Mouse (Mus musculus) embryonic facial prominence, embryonic 12.5 days (tissue): ENCODE measurements around the gene Ppp1r12b. TPM values are rescaled to one million over a fixed set of nuclear protein-coding genes. Genes with fewer than 3 reads are reported as not detected.

Experiments used
- ATAC-seq: fragments of 200-750 bp; cut with Nextera tagmentation; 2 replicates; pipeline ENCODE4 v1.8.0; 2017; ENCODE audit not compliant: insufficient number of reproducible peaks, insufficient read depth, low FRiP score, low TSS enrichment
- H3K27ac ChIP-seq: fragments of 300-500 bp; sonication (generic); 2 replicates; pipeline ENCODE4 v1.5.1; 2016; ENCODE audit warnings: mild to moderate bottlenecking
- H3K27me3 ChIP-seq: fragments of 300-500 bp; sonication (generic); 2 replicates; pipeline ENCODE4 v1.6.1; 2016; ENCODE audit warnings: mild to moderate bottlenecking, moderate library complexity
- H3K36me3 ChIP-seq: fragments of 300-500 bp; sonication (generic); 2 replicates; pipeline ENCODE4 v1.6.1; 2016; ENCODE audit warnings: mild to moderate bottlenecking
- H3K4me1 ChIP-seq: fragments of 300-500 bp; sonication (generic); 2 replicates; pipeline ENCODE4 v1.6.1; 2016
- H3K4me2 ChIP-seq: fragments of 300-500 bp; sonication (generic); replicated peaks from 2 replicates; pipeline ENCODE4 v1.6.1; 2016; ENCODE audit warnings: mild to moderate bottlenecking, moderate library complexity
- H3K4me3 ChIP-seq: fragments of 300-500 bp; sonication (generic); 2 replicates; pipeline ENCODE4 v1.5.1; 2016; ENCODE audit warnings: mild to moderate bottlenecking
- H3K9ac ChIP-seq: fragments of 300-500 bp; sonication (generic); 2 replicates; pipeline ENCODE4 v1.6.1; 2016; ENCODE audit warnings: mild to moderate bottlenecking, moderate library complexity
- H3K9me3 ChIP-seq: fragments of 300-500 bp; sonication (generic); 2 replicates; pipeline ENCODE4 v1.6.1; 2016; ENCODE audit warnings: mild to moderate bottlenecking, moderate library complexity
- WGBS: fragments of 180-500 bp; shearing (Covaris S2); methylation state at CpG from one replicate; pipeline ENCODE4 v1.1.7; 2016; 5-methylcytosine and 5-hydroxymethylcytosine counted together
- polyA plus RNA-seq: library from polyadenylated mRNA; unstranded; fragments of >200 nt; fragmentation: Nextera tagmentation; extraction: Ambion mirVana; gene quantifications from 2 replicates; pipeline ENCODE4 v1.2.1, GENCODE M21; 2016

Ppp1r12b gene
- polyA plus RNA-seq, 1 experiment from 2014 or later, result 9.6 TPM

DNA sequence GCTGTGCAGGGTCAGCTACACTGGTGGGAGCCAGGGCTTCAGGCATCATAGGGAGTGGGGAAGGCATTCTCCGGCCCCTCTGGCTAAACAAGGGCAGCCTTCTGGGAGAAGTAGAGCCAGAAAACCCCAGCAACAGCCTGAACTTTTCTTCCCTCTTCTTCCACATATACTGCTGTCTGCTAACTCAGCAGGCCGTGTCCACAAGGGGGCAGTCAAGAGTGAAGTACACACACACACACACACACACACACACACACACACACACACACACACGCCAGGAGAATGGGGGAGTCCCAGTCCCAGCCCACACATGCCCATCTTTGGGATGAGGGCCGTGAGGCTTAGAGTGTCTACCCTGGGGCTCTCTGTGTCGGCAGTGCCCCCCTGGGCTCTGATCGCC lies 214.3 kb downstream of the Ppp1r12b start:
- no peak overlapping the region for H3K4me2 ChIP-seq
- 58% methylated on average over 6 of the region's 6 CpGs for WGBS

DNA sequence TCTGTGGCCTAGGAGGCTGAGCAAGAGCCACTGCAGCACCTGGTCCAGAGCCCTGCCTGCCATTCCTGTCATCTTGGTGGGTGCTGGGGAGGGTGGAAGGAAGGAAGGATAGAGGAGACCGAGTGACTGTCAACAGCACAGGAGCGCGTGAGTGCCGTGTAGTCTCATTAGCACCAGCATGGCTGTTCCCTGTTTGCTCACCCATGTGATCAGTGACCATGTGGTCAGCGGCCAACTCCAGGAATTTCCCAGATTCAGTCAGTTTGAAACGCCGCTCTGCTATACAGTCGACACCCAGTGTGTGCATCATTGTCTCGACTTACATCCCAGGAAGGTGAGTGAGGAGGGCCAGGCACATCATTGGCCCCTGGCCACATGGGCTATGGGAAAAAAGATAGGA lies 218.3 kb downstream of the Ppp1r12b start:
- ATAC-seq, result no peak
- H3K27ac ChIP-seq, result no peak overlapping the region

More for the DNA sequence above, 214.3 kb downstream of the Ppp1r12b start:
- H3K9ac ChIP-seq, result no peak overlapping the region
- H3K4me1 ChIP-seq, result no peaks in the 10 kb centered on the region
- no peaks in the 10 kb centered on the region for H3K27me3 ChIP-seq
- H3K4me3 ChIP-seq, result no peak overlapping the region
- ATAC-seq, result no peak
- H3K36me3 ChIP-seq, result no peaks in the 10 kb centered on the region
- H3K27ac ChIP-seq, result no peak overlapping the region
- H3K9me3 ChIP-seq, result no peaks in the 10 kb centered on the region

DNA sequence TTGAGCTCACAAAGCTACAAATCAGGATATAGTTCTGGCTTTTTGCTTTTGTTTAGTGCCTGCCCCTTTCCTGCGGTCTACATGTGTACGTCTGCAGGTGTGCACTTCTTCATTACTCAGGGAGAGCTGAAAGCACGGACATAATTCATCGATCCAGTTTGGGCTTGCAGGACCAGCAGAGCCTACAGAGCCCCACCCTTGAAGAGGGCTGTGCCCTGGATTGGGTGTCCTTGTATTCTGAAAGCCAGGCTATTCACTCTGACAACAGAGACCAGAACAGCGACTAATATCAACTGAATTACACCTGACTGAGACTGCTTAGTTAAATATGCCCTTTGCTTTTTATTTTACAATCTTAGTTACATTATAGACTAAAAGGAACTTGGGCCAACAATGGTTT lies 222.1 kb downstream of the Ppp1r12b start:
- Histone ChIP-seq H3K9me3 (no peaks in the 10 kb centered on the region), H3K4me1 (no peaks in the 10 kb centered on the region), H3K27me3 (no peaks in the 10 kb centered on the region), H3K27ac (no peak overlapping the region), H3K4me3 (no peak overlapping the region), H3K36me3 (no peaks in the 10 kb centered on the region), H3K9ac (no peak overlapping the region), H3K4me2 (no peak overlapping the region)
- WGBS, result 83% methylated on average over 5 of the region's 5 CpGs
- ATAC-seq, result no peak

More for the DNA sequence above, 218.3 kb downstream of the Ppp1r12b start:
- 66% methylated on average over 9 of the region's 9 CpGs for WGBS
- Histone ChIP-seq H3K27me3 (no peaks in the 10 kb centered on the region), H3K9me3 (no peaks in the 10 kb centered on the region), H3K4me2 (no peak overlapping the region), H3K4me3 (no peak overlapping the region), H3K9ac (no peak overlapping the region), H3K4me1 (no peaks in the 10 kb centered on the region), H3K36me3 (no peaks in the 10 kb centered on the region)

DNA sequence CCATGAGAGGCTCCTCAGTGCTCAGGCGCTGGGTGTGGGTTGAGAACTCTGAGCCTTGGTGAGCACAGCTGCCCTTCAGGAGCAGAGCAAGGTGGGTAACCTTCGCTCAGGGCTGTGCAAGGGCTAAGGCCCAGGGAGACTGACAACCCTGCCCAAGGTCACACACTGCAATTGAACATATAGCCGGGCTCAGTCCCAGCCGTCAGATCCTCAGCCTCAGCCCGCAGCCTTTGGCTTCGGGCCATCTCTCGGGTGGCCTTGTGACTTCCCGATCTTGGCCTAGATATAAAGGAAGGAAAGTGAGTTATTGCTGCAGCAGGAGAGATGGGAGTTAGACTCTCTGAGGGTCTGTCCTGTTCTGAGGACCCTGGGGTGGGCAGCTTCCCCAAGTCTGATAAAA lies 228.5 kb downstream of the Ppp1r12b start:
- no peak overlapping the region for H3K27ac ChIP-seq
- WGBS, result 80% methylated on average over 8 of the region's 8 CpGs
- no peaks in the 10 kb centered on the region for H3K4me1 ChIP-seq
- H3K9ac ChIP-seq, result no peak overlapping the region
- ATAC-seq, result no peak
- H3K27me3 ChIP-seq, result no peaks in the 10 kb centered on the region
- no peaks in the 10 kb centered on the region for H3K9me3 ChIP-seq
- no peaks in the 10 kb centered on the region for H3K36me3 ChIP-seq
- no peak overlapping the region for H3K4me2 ChIP-seq
- no peak overlapping the region for H3K4me3 ChIP-seq

DNA sequence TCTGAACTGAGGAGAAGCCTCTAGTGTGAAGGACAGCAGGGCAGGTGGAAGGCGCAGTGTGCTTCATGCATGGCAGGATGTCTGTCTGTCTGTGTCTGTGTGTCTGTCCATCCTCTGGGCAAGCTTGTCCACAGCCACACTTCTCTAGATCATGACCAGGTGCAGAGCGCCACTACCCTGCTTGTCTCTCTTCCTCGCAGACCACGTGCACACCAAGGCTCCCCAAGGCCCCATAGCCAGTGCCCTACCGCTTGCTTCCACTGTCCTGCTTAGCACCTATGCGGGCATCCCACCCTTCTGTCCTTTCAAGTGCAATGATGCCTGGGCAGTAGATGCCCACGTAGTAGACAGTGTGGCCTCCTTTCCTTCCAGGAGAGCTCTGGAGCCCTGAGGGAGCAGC lies 229.3 kb downstream of the Ppp1r12b start:
- Histone ChIP-seq H3K4me1 (no peaks in the 10 kb centered on the region), H3K9me3 (no peaks in the 10 kb centered on the region), H3K4me2 (no peak overlapping the region), H3K36me3 (no peaks in the 10 kb centered on the region), H3K27me3 (no peaks in the 10 kb centered on the region), H3K27ac (no peak overlapping the region), H3K9ac (no peak overlapping the region), H3K4me3 (no peak overlapping the region)
- no peak for ATAC-seq
- 87% methylated on average over 7 of the region's 7 CpGs for WGBS

DNA sequence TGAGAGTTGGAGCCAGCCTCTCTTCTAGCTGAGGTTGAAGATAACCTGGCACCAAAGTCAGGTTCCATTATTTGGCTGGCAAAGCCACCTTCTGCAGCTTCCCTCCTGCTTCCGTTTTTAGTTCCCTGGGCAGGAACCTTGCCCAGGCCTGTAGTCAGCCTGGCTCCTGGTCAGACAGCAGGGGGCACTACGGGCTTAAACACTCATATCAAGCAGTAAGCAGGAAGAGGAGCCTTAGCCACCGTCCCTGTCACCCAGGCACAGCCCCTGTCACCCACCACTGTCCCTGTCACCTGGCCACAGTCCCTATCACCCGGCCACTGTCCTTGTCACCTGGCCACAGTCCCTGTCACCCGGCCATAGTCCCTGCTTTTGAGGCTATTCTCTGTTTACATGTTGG lies 230.5 kb downstream of the Ppp1r12b start:
- no peak for ATAC-seq
- no peaks in the 10 kb centered on the region for H3K27me3 ChIP-seq
- H3K4me3 ChIP-seq, result no peak overlapping the region
- no peaks in the 10 kb centered on the region for H3K4me1 ChIP-seq
- H3K27ac ChIP-seq, result no peak overlapping the region
- H3K9me3 ChIP-seq, result no peaks in the 10 kb centered on the region
- WGBS, result 42% methylated on average over 5 of the region's 5 CpGs
- H3K4me2 ChIP-seq, result no peak overlapping the region
- H3K36me3 ChIP-seq, result no peaks in the 10 kb centered on the region
- no peak overlapping the region for H3K9ac ChIP-seq

DNA sequence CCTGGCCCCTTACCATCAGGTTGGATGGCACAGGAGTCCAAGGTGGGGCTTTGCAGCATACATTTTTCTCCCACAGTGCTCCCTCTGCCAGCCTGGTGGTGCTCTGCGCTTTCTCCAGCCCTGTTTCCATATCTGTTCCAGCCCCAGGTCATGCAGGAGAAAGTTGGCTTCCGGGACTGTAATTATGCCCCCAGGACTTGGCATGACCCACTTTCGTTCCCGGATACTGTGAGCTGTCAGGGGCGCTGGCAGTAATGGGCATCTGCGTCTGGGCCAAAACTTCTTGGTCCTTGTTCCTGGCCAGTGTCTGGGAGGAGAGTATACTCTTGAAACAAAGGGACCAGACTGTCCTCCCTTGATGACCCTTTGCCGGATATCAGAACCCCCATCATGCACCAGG lies 232.9 kb downstream of the Ppp1r12b start:
- H3K4me2 ChIP-seq, result no peak overlapping the region
- H3K9me3 ChIP-seq, result no peaks in the 10 kb centered on the region
- no peak for ATAC-seq
- WGBS, result 80% methylated on average over 7 of the region's 7 CpGs
- H3K9ac ChIP-seq, result no peak overlapping the region
- H3K27me3 ChIP-seq, result no peaks in the 10 kb centered on the region
- no peaks in the 10 kb centered on the region for H3K4me1 ChIP-seq
- no peak overlapping the region for H3K27ac ChIP-seq
- H3K4me3 ChIP-seq, result no peak overlapping the region
- no peaks in the 10 kb centered on the region for H3K36me3 ChIP-seq

DNA sequence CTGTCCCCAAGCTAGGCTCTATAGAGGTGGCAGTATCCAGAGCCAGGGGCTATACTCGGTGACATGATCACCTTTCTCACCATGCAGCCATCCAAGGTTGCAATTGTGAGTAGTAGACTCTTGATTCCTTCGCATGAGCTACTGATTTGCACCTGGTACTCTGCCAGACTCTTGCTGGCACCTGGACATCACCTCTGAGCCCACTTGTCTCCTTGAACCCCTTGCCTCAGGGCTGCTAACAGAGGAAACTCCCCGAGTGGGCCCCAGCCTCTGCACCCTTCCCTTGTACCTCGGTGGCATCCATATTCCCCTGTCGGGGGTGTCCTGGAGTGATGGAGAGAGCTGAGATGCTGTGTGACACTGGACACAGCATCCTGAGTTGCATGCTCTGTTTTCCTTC lies 234.3 kb downstream of the Ppp1r12b start:
- H3K4me3 ChIP-seq, result no peak overlapping the region
- H3K27ac ChIP-seq, result no peak overlapping the region
- H3K9me3 ChIP-seq, result no peaks in the 10 kb centered on the region
- H3K27me3 ChIP-seq, result no peaks in the 10 kb centered on the region
- no peak overlapping the region for H3K9ac ChIP-seq
- no peak for ATAC-seq
- 75% methylated on average over 5 of the region's 5 CpGs for WGBS
- H3K4me1 ChIP-seq, result no peaks in the 10 kb centered on the region
- no peaks in the 10 kb centered on the region for H3K36me3 ChIP-seq
- no peak overlapping the region for H3K4me2 ChIP-seq

DNA sequence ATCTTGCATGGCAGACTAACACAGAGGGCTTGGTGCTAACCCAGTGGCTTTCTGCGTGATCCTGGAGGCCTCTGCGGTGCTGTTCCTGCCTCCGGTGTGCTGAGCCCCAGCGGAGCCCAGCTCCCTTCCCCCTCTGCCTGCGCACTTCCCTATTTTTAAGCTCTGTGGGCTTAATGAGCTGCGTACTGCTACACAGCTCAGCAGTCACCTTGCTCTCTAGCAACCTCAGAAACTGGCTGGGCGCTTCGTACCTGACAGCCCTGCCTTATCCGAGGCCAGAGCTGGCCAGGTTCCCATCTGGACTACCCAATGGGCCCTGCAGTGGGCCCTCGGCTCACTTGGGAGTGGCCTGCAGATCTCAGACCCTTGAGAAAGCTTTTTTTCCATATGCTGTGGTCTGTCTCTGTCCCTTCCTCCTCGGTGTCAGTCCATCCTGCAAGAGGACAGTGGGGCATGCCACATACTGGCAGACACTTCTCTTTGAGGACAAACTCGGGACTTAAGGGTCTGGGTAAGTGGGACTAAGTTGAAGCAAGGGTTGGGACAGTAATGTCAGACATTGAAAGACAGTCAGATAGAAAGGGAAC lies 235.9 kb downstream of the Ppp1r12b start:
- H3K4me3 ChIP-seq, result no peak overlapping the region
- 46% methylated on average over 12 of the region's 12 CpGs for WGBS
- H3K4me1 ChIP-seq, result no peaks in the 10 kb centered on the region

DNA sequence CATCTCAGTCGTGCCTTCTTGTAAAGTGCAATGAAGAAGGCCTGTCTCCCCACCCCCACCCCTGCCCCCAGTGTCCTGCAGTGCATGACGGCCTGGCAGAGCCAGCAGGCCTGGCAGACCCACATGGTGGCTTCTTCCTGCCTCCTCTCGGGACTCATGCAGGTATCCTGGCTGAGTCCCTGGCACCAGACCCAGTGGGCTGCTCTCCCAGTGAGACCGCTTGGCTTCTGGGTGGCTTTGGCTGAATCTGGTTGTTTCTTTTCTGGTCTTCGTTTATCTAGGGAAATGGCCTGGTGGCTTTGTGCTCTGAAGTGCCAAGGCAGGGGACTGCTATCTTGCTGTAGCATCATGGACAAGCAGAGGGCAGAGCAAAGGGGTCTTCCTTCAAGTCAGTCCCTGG lies 240.7 kb downstream of the Ppp1r12b start:
- Histone ChIP-seq H3K27me3 (peaks cover 26% of the 10 kb centered on the region), H3K36me3 (no peaks in the 10 kb centered on the region), H3K9me3 (no peaks in the 10 kb centered on the region), H3K27ac (no peak overlapping the region), H3K4me3 (no peak overlapping the region), H3K4me2 (no peak overlapping the region), H3K9ac (no peak overlapping the region), H3K4me1 (0 out of 2 replicates have a peak, but pooled peaks cover 5% of the 10 kb centered on the region)
- ATAC-seq, result no peak
- WGBS, result 69% methylated on average over 5 of the region's 5 CpGs

More for the DNA sequence above, 235.9 kb downstream of the Ppp1r12b start:
- Histone ChIP-seq H3K27me3 (no peaks in the 10 kb centered on the region), H3K9ac (no peak overlapping the region), H3K9me3 (no peaks in the 10 kb centered on the region), H3K36me3 (no peaks in the 10 kb centered on the region), H3K27ac (no peak overlapping the region), H3K4me2 (no peak overlapping the region)
- no peak for ATAC-seq

DNA sequence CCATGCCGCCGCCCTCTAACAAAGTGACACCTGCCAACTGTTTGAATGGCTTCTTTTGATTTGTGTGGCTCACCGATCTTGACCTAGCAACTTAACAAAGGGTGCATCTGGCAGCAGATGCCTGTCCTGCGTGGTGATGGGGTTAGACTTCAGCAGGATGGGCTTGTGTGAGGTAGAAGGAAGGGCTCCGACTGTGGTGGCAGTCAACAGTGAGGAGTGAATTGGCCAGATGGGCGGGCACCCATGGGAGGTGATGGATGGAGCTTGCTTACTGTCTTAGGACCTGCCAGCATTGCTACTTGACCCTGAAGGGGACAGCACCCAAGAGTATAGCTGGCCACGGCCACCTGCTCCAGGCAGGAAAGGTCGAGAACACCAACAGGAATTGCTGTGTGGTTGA lies 241.6 kb downstream of the Ppp1r12b start:
- Histone ChIP-seq H3K36me3 (no peaks in the 10 kb centered on the region), H3K4me2 (no peak overlapping the region), H3K4me1 (peaks cover 13% of the 10 kb centered on the region; the same call in 1 of the 2 replicates), H3K27ac (peak overlapping the region; percentile 33; the same call in 1 of the 2 replicates), H3K27me3 (peaks cover 35% of the 10 kb centered on the region), H3K9me3 (no peaks in the 10 kb centered on the region), H3K4me3 (no peak overlapping the region), H3K9ac (no peak overlapping the region)
- ATAC-seq, result no peak
- WGBS, result 65% methylated on average over 8 of the region's 8 CpGs

DNA sequence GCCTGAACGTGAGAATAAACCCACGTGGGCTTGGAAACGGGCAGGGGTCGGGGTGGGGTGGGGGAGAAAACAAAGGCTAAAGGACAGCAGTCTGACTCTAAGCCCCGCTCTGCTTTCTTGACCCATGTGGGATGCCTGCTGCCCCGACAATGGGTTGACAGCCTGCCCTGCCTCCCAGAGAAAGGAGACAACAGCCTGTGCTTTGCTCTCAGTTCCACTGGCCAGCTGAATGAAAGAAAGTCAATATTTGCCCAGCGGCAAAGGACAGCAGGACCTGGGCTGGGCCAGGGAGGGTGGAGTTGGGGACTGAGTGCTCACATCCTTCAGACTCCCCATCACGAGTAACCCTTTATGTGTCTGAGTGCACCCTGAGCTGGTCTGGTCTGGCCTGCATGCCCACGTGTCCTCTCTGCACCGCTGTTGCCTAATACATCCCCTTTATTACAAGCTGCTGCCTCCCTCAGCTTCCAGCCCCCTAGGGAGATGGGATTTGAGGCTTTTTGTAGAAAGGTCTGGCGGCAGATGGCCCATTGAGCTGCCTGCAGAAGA lies 242.2 kb downstream of the Ppp1r12b start:
- no peaks in the 10 kb centered on the region for H3K36me3 ChIP-seq
- WGBS, result 12% methylated on average over 11 of the region's 11 CpGs
- peaks cover 42% of the 10 kb centered on the region for H3K27me3 ChIP-seq
- no peak overlapping the region for H3K4me3 ChIP-seq
- ATAC-seq, result no peak
- H3K4me1 ChIP-seq, result peaks cover 16% of the 10 kb centered on the region
- no peak overlapping the region for H3K27ac ChIP-seq
- H3K9ac ChIP-seq, result no peak overlapping the region
- no peak overlapping the region for H3K4me2 ChIP-seq
- H3K9me3 ChIP-seq, result no peaks in the 10 kb centered on the region
